Mouse (Mus musculus) gastrocnemius, postnatal 25 days (tissue): ENCODE results near the gene Msmo1. TPM values are rescaled to one million over a fixed set of nuclear protein-coding genes. Genes with fewer than 3 reads are reported as not detected.
A peak's percentile ranks its signal among the peaks of the same experiment; 100 is the strongest.

Experiments
- DNase-seq: peaks from one replicate; pipeline ENCODE4 v3.0.0; 2022
- long read RNA-seq, 2 experiments: library from polyadenylated mRNA; stranded (forward); transcript quantifications; one replicate each; pipeline ENCODE4 v2.0.0; 2021
- total RNA-seq, 2 experiments: library from RNA; stranded (reverse); gene quantifications; 1 replicate in 1 of 2; 2 replicates in 1 of 2; pipeline ENCODE4 v1.2.3; 2021

Gene Msmo1
- total RNA-seq = 1 to 10 TPM; 3.2 to 7.5 TPM
- long read RNA-seq, experiment 1, transcript Msmo1-201 (6 exons, 2,044 nt) = major isoform, 8 of 9 reads
- long read RNA-seq, experiment 1, partial matches to known transcripts = 1 of 9 reads
- long read RNA-seq, experiment 1, other reads (novel, unspliced or antisense) = 0 of 9 reads
- long read RNA-seq, experiment 2, transcript Msmo1-201 (6 exons, 2,044 nt) = major isoform, 6 of 7 reads
- long read RNA-seq, experiment 2, partial matches to known transcripts = 0 of 7 reads
- long read RNA-seq, experiment 2, other reads (novel, unspliced or antisense) = 1 of 7 reads

DNA sequence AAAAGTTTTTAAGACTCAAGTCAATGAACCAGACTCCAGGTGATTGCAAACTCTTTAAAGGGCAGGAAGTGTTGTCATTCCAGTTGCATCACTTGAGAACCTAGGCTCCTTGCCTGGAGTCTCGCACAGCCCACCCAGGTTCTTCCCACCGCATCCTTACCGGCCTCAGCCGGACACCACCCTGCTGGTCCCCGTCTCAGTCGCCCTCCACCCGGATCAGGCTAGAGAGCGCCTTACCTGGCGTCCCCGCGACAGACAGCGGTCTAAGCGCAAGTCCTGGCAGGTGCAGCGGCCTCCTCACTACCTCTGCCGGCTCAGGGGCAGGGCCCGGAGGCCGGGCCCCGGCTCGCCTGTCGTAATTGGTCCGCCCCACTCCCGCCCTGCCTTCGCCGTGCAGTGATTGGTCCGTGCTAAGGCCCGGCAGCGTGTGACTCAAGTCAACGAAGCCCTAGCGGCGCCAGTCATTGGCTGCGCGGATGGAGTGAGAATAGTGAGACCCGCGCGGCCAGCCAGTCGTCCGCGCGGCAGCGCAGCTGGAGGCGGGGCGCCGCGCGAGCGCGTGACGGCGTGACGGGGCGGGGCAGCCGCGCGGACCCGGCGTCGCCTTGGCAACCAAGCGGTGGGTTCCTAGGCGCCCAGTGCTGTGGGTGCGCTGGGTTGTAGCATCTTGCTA lies at the start of gene Msmo1:
TSS of gene Msmo1 (minus strand) at position 522 of the 673 bp plus-strand sequence.
- peak; percentile 98 for DNase-seq

DNA sequence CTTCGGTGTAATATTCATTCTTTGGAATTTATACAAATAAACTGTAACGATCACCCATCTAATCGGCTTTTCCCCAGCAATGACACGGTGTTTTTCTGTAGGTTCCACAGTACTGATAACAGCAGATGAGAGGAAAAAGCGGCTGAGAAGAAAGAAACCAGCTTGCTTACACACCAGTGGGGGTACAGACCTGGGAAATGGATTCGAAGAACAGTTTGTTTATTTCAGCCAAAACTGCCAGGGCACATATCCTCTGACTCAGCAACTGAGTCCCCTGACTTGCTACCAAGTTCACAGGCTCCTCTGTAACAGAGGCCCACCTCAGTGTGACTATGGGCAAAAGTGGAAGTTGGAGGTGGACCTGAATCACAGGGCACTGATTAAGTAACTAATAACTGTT lies 48.4 kb upstream of the Msmo1 start:
- DNase-seq = no peak

DNA sequence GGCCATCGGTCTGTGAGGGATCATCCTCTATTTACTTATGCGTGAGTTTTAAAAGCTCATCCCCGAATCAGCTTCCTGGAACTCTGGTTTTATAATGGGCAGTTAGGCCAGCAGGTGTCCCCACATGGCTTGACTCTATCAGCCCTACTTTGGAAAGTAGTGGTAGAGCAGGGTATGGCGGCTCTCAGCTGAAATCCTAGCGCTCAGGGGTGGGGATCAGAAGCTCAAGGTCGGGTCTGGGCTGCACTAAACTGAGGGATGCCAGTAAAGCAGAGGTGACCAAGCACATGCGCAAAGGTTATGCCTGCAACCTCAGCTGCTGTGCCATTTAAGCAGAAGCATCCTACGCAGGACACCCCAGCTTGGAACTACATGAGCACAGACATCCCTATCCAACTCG lies 44.3 kb upstream of the Msmo1 start:
- DNase-seq = no peak

DNA sequence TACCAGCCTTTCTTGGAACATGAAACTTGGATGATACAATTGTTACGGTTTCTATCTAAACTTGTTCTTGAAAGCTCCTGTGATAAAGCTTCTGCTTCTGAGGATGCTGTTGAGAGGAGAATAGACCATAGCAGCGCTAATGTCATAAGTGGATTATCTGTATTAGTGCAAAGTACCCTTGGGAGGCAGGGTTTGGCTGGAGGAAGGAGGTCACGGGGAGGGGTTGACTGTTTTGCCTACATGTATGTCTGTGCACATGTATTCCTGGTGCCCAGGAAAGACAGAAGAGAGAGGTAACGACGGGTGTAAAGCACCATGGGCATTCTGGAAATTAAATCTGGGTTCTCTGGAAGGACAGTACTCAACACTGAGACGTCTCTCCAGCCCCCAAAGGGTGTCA lies 40.5 kb upstream of the Msmo1 start:
- DNase-seq = no peak

DNA sequence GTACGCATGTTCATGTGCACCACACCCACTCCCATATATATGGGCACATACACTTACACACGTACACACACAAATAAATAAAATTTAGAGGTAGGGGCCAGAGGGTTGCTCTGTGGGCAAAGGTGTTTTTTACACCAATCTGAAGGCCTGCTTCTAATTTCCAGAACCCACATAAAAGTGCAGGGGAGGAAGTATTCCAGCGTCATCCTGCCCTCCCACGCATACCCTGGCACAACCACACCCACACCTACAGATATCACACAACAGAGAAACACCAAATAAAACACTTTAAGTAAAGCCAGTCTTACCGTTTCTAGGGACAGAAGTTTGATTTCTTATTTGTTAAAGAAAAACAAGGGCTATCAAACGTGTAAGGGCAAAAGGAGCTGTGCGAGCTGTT lies 37.2 kb upstream of the Msmo1 start:
- no peak for DNase-seq

DNA sequence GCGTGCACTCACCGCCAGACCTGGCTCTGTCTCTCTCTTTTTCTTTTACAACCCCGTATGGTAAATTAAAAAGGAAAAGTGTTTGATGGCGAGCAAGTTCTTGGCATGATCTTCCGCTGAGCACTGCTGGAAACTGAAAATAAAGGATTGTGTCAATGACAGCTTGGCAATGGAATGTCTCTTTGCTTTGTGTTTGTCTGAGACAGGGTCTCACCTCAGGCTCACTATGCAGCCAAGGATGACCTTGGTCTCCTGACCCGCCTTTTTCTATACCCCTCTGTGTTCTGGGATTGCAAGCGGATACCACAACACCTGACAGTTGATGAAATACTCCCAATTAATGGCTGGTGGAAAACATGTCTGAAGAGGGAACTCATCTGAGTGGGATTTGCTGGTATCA lies 36.0 kb upstream of the Msmo1 start:
- no peak for DNase-seq

DNA sequence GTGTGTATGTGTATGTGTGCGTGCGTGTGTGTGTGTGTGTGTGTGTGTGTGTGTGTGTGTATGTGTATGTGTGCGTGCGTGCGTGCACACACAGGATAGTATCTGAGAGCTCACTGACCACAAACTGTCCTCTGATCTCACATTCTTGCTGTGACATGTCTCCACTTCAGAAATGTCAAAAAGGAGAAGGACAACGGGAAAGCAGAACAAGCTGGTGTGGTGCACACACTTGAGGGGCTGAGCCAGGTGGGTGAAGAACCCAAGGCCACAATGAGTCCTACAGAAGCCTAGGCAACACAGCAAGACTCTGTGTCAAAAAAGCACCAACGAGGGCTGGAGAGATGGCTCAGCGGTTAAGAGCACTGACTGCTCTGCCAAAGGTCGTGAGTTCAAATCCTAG lies 35.1 kb upstream of the Msmo1 start:
- no peak for DNase-seq

DNA sequence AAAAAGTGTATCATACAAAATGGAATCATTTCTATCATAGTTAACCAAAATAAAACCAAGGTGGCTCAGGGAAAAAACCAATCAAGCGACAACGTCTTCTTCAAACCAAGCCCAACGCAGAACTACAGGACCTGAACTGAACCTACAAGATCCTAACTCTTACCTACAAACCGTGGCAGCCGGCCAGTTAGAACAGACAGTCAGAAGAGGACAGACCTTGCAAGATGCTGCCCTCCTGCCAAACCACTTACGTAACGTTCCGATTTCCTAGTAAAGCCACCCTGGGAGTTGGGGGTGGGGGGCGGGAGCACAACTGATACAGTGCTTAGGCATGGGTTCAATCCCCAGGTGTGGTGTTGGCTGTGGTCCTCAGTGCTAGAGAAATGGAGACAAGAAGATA lies 33.5 kb upstream of the Msmo1 start:
- no peak for DNase-seq

DNA sequence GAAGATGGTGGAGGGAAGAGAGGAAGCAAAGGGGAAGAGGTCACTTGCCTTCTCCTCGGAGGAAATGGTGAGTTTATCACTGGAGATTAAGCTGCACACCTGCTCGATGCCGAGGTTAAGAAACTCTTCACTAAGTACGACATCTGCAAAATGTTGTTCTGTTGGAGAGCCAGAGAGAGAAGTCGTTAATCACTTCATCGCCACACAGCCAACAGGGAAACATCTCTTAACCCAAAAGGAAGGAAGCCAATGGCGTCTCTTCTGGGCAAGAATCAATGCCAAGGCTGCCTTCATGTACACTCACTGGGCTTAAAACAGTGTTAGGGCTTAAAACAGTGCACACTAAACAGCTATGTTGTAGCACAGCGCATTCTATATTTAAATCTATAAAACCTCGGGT lies 30.5 kb upstream of the Msmo1 start:
- DNase-seq = no peak

DNA sequence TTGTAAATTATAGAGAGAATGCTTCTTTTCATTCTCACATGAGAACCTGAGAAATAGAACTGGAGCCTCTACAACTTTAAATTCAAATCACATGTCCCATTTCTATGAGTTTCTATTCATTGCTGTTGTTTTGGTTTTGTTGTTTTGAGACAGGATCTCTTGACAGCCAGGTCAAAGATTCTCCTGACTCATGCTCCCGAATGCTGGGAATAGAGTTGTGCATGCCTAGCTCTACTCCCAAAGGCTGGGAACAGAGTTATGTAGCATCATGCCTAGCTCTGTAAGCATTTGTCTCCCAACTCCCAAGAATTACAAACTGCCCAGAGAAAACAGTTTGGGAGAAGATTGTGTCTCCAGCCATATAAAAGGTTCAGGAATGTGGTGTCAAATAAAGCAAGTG lies 29.2 kb upstream of the Msmo1 start:
- no peak for DNase-seq

DNA sequence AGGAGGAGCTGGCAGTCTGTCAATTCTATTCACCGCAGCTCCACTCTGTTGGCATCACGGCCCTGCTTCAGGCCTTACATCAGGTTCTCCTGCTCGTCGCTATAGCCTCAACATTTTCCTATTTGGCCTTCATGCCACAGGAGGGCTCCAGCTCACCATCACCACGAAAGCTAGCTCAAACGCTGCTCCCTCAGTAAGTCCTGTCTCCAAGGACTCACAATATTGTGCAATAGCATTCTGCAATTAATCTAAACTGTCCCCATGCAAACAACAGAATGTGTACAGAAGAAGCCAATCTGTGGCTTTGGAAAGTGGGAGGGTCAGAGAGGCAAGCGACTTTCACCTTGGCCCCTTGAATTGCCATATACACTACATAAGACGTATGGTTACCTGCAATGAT lies 27.8 kb upstream of the Msmo1 start:
- DNase-seq = no peak

DNA sequence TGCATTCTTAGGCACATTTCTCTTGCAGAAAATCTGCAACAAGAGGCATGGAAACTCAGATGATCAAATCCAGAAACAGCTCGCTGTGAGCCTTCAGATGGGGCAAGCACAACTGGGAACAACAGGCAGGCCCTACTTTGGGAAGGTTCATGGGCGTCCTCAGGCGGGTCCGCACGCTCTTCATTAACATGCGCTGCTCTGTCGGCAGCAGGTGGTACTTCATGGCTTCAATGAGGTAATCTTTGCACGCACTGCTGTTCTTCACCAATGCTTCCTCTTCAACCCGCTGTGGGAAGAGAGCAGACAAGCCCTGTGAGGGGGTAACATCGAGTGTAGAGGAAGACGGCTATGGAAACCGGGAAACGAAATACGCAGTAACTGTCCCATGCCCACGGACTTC lies 24.4 kb upstream of the Msmo1 start:
- no peak for DNase-seq

DNA sequence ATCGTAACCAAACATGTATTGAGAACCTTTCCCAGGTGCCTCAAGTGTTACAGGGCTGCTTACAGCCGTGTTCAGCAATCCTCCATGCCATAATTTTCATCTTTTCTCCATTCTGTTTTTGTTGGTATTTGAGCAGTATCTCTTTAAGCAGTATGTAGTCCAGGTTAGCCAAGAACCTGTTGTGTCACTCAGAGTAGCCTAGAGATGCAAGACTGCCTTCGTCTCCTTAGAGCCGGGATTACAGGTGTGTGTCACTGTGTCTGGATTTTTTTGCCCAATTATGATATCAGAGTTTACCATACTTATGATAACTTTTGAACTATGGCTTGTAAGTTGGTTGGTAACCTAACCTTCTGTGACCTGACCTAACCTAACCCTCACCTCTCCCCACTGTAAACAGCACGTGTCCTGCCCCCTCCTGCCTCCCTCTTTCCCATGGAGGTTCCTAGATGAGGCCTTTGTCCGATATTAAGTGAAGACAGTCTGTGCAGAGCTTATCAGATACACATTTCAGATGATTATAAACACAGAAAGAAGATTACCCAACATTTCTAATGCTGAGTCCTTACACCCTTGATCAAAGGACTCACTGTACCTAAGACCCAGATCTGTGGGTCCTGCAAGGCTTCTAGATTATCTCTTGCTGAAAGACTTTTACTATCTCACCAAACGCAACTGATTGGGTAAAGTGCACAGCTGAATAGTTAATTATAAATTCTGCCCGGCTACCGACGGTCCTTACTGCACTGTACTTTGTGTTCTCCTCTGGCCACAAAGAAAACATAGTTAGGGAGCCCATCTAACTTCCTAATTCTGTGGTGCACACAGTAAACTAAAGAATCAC lies 12.8 kb upstream of the Msmo1 start:
- no peak for DNase-seq

DNA sequence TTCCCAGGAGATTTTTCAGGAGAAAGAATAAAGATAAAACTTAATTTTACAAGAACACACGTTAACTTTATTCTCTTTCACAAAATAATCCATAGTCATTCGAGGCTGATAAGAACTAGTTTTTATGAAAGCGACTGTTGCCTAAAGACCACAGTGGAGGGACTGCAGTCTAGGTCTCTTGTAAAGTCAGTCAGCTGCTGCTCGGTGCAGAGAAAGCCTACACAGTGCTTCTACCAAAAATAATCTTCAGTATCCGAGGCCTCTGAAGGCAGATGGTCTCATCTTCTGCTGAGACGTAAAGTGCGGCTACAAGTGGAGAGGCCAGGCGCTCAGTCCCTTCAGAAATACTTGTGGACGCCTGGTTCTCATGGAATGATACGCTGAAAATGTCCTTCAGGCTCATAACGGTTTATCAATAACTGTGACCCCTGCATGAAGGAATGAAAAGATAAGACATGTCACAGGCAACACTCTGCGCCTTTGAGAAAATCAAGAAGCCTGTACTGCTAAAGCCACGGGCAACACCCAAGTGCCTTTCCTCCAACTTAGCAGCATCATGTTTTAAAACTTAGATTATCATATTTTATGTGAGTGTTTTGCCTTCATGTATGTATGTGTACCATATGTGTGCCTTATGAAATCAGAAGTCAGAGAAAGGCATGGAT lies 7.1 kb upstream of the Msmo1 start:
- no peak for DNase-seq

DNA sequence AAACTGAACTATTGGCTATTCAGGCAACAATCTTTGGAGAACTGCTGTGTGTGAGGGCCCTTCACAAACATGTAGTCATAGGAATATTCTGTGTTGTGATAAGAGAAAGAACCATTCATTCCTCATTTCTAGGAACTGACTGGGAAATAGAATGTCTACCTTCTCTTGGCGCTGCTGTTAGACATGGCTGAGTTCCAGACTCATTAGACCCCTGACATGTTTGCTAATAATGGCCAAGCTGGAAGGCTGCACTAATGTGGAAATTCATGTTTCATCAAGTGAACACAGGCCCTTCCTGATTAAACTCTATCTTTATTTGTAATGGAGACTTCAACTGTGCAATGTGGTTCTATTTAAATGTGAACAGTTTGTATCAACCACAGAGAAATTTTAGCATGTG lies 5.3 kb upstream of the Msmo1 start:
- DNase-seq = no peak

DNA sequence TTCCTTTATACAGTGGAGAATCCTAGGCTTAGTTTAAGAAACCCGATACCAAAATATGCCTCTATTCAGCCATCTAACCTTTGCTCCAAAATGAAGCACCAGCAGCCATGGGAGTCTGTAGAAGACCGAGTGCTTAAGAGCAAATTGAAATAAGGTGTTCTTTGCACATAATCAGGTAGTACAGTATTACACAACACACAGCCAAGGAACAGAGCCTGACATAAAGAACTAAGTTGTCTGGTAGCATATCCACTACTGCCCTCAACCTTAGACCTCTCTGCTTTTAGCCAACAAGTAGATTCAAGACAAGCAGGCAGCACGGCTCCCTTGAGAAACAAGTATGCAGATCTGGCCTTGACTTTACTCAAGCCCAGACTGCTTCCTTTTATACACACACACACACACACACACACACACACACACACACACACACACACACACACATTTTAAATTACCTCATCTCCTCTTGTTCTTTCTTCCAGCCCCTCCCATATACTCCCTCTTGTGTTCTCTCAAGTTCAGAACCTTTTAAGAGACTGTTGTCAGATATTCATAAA lies 3.3 kb upstream of the Msmo1 start:
- no peak for DNase-seq

DNA sequence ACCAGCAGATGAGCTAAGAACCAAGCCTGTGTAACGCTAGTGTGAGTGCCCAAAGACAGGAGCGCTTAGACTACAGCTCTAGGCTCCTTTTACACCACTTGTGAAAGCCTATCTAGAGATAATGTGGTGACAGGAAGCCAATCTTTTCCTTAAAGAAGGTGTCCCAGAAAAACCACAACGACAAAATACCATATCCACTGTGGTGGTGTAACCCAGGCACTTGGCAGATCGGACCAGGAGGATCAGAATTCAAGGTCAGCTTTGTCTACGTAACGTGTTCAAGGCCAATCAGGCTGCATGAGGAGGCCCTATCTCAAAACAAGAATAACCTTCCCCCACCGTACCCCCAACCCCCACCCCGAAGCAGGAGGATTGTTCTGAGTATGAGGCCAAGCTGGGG lies 1.6 kb upstream of the Msmo1 start:
- DNase-seq = no peak

DNA sequence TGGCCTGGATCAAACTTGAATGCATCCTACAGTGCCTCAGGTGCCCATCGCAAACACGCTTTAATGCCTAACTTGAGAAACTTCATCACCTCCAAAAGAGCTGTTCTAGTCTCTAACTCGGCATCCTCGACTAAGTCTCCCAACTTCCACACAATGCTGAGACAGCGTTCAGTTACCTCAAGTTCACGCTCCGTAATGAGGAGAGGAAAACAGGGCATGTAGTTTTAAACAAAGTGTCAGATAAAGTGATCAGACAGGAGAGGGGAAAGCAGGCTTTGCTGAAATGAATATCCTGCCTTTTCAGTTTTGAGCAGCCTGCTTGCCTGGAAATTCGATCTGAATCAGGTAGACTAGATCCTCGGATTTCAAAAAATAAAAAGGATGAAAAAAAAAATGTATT lies 996 bp downstream of the Msmo1 start:
- no peak for DNase-seq

DNA sequence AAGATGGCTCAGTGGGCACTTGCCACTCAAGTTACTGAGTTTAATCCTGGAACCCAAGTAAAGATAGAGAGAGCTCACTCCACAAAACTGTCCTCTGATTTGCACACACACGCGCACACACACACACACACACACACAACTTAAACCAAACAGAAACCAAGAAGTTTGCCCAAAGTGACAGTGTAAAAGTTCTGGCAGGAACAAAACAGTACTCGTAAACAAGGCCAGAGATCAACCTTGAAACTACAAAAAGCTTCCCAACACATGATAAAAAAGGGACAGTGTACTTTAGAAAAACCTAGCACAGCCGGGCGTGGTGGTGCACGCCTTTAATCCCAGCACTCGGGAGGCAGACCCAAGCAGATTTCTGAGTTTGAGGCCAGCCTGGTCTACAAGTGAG lies 5.4 kb downstream of the Msmo1 start:
- no peak for DNase-seq

DNA sequence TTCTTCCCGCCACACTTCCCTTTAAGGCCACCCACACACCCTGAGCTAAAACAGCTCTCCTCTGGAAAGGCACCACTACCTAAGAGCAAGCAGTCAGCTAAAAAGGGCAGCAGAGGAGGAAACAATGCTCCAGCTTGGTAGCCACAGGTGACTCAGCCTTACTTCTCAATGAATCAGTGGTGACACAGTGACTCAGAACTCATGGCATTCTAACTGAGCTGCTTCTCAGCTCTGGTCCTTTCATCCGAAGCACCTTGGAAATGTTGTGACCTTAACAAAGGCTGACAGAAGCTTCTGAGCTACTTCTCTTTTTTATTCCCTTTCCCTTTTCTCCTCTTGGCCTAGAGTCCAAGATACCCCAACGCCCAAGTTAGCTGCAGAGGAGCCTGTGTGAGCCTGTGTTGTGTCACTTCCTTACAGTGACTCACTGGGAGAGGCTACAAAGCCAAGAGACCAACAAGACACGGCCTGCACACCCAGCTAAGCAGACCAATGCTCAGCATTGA lies 7.3 kb downstream of the Msmo1 start:
- DNase-seq = no peak

DNA sequence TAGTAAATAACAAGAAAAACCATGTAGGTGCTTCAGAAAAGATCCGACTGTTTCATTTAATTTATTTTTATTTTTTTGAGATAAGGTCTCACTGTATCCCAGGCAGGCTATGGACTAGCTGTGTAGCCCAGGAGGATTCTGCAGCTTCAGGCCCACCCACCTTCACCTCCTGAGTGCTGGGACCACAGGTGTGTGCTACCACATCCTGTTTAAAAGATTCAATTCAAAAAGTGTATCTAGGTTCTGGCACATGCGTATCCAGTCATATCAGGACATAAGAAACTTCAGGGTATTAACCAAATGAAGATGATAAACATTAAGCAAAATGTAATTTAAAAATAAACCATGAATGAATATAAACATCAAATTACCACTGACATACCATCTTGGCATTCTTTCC lies 10.4 kb downstream of the Msmo1 start:
- DNase-seq = no peak

DNA sequence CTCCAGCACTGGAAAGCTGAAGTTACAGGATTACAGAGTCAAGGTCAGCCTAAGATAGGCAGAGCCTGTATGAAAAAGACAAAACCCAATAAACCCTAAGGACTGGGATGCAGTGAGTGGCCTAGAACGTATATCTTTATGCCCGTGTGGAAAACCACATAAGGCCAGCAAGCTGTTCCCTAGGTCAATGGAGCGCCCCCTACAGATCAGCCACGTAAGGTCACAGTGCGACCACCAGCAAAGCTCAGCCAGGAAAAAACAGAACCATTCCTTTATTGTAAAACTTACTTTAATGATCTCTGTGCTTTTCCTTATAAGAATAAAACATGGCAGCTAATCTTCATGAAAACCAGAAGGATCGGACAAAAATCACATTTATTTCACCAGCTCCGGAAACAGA lies 15.7 kb downstream of the Msmo1 start:
- no peak for DNase-seq
